In genomic region chr8:45780585-45780984, GRCm38 (mm10) we compare ENCODE assay signal across 7 mouse cellular contexts.
DNase-seq lines count a peak whose midpoint lies in the region; ATAC-seq and TF ChIP-seq lines count a peak whose summit lies in the region.

No protein-coding gene starts in this region.

- DNase-seq in kidney, adult 2 months = peak; percentile 62
- peak; percentile 21 for DNase-seq in urinary bladder, postnatal 25 days (ENCODE audit: low spot score)
- DNase-seq in urinary bladder, adult 2 months (ENCODE audit: low spot score) = no peak
- DNase-seq in embryo, embryonic 11 days = peak; percentile 82
- DNase-seq in T-cell, adult 2 months (ENCODE audit: low spot score) = no peak
- no peak for DNase-seq in gastrocnemius, postnatal 4 days (ENCODE audit: low spot score in 2 of 2)

- no peak for TF ChIP-seq POLR2A in kidney, adult 2 months (IDR thresholded peaks at IDR 0.05; ENCODE audit: low read depth, low read length)

- ATAC-seq in kidney, embryonic 15.5 days (replicated peaks; ENCODE audit: low FRiP score) = no peak

- no peak overlapping the region for H3K4me3 ChIP-seq in kidney, adult 2 months (ENCODE audit: insufficient read depth, low read depth, low read length)
- no peak overlapping the region for H3K4me3 ChIP-seq in kidney, embryonic 15.5 days (replicated peaks)

- H3K4me1 ChIP-seq in kidney, adult 2 months (ENCODE audit: control insufficient read depth, insufficient read depth, low read length) = no peaks in the 10 kb centered on the region
- H3K4me1 ChIP-seq in kidney, embryonic 15.5 days = no peaks in the 10 kb centered on the region

- H3K36me3 ChIP-seq in kidney, adult 2 months (ENCODE audit: control insufficient read depth, insufficient read depth, low read length) = no peaks in the 10 kb centered on the region
- peaks cover 9% of the 10 kb centered on the region; the same call in 1 of the 2 replicates for H3K36me3 ChIP-seq in kidney, embryonic 15.5 days

- H3K27me3 ChIP-seq in kidney, adult 2 months (replicated peaks; ENCODE audit: control insufficient read depth, insufficient read depth, low read length) = no peaks in the 10 kb centered on the region
- no peaks in the 10 kb centered on the region for H3K27me3 ChIP-seq in kidney, embryonic 15.5 days

- no peak overlapping the region for H3K27ac ChIP-seq in kidney, adult 2 months (ENCODE audit: insufficient read depth, low read depth, low read length)
- H3K27ac ChIP-seq in kidney, embryonic 15.5 days = no peak overlapping the region

- 34% methylated on average over 4 of the region's 4 CpGs for WGBS in kidney, adult 2 months
- WGBS in kidney, embryonic 15.5 days = 55% methylated on average over 4 of the region's 4 CpGs

- no peak overlapping the region for H3K4me2 ChIP-seq in kidney, embryonic 15.5 days

- 0 out of 2 replicates have a peak, but pooled peaks have one; percentile 3 for TF ChIP-seq CTCF in kidney, adult 2 months (conservative IDR thresholded peaks at IDR 0.05; ENCODE audit: insufficient read depth, insufficient read length, low read depth, low read length)

- no peaks in the 10 kb centered on the region for H3K9me3 ChIP-seq in kidney, embryonic 15.5 days (replicated peaks)

- no peak overlapping the region for H3K9ac ChIP-seq in kidney, embryonic 15.5 days

Comparison
In these comparisons a context has a peak if more than half of its experiments do, and no peak if none do; other contexts are left out.
1. DNase-seq: peak in kidney, adult 2 months (single experiment), urinary bladder, postnatal 25 days (single experiment) and embryo, embryonic 11 days (single experiment); none in urinary bladder, adult 2 months (single experiment), T-cell, adult 2 months (single experiment) and gastrocnemius, postnatal 4 days (0 of 2).